Comparison of ENCODE assay signal across 23 mouse cellular contexts in the genomic region with DNA sequence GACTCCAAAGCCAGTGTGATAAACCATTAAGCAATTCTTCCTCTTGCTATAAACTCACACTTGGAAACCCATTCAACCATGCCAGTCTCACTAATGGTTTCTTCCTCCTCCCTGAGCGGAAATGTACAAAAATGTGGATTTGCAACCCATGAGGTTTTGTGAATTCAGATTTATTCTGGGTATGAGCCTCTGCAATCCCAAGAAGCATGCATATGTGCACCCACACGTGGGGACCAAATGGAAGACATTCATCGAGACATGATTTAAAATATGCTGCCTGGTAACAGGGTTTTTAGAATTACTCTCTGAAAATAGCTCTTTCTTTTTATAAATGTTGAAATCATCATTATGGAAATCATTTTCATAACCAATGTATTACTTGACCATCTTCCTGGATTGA.
DNase-seq lines count a peak whose midpoint lies in the region; ATAC-seq and TF ChIP-seq lines count a peak whose summit lies in the region.
"Had no signal": no experiment of that assay in that cellular context is flagged by ENCODE, and none has a peak within 500 bp of the region (broad histone marks: within the 10 kb centered on the region; RNA-seq: fewer than 3 reads in every experiment).

No protein-coding gene starts in this region.

- peak; percentile 8 for DNase-seq in layer of hippocampus, adult 11-12 months (ENCODE audit: low spot score)
- DNase-seq in layer of hippocampus, postnatal 36 days, result no peak
- no peak for DNase-seq in left cerebral cortex, adult 2 months (ENCODE audit: extremely low spot score in 1 of 2, low spot score in 2 of 2)
- DNase-seq in right cerebral cortex, postnatal 36 days (ENCODE audit: low spot score in 2 of 2), result peak; percentile 44 to 73
- DNase-seq in cerebellum, postnatal 14 days, result no peak
- no peak for DNase-seq in midbrain, postnatal 0 days (ENCODE audit: low spot score)
- DNase-seq: adrenal gland, postnatal 25 days; cerebellum, adult 18-20 months; cerebellum, postnatal 36 days; gastrocnemius, adult 2 months; kidney, postnatal 4 days; liver; lung, postnatal 10 days; thymus, postnatal 4 days had no signal

- no peak overlapping the region for H3K9ac ChIP-seq in midbrain, postnatal 0 days (replicated peaks; ENCODE audit: low read length, poor library complexity, severe bottlenecking)
- H3K9ac ChIP-seq: forebrain, embryonic 12.5 days; heart, embryonic 13.5 days; hindbrain, embryonic 15.5 days; kidney, embryonic 15.5 days; midbrain, embryonic 13.5 days had no signal

- intact Hi-C loops in left cerebral cortex, adult 2 months (cut with DNase I), result no loop called here

- no peaks in the 10 kb centered on the region for H3K36me3 ChIP-seq in midbrain, postnatal 0 days (ENCODE audit: insufficient read depth, low read length)
- H3K36me3 ChIP-seq: forebrain, embryonic 12.5 days; heart, embryonic 13.5 days; hindbrain, embryonic 15.5 days; kidney, embryonic 15.5 days; midbrain, embryonic 13.5 days had no signal

- WGBS in midbrain, postnatal 0 days, result 85% methylated on average over 3 of the region's 3 CpGs

- H3K27me3 ChIP-seq in midbrain, postnatal 0 days (ENCODE audit: insufficient read depth, low read length), result no peaks in the 10 kb centered on the region
- H3K27me3 ChIP-seq: CH12.LX; forebrain, embryonic 12.5 days; heart, embryonic 13.5 days; hindbrain, embryonic 15.5 days; kidney, embryonic 15.5 days; midbrain, embryonic 13.5 days had no signal

- no peak for TF ChIP-seq POLR2A in cortical plate, adult 2 months (IDR thresholded peaks at IDR 0.05; ENCODE audit: extremely low read depth, insufficient read depth, low read length)

- H3K4me3 ChIP-seq in cortical plate, adult 2 months (ENCODE audit: insufficient read depth, low read length), result no peak overlapping the region
- no peak overlapping the region for H3K4me3 ChIP-seq in left cerebral cortex, adult 2 months
- no peak overlapping the region for H3K4me3 ChIP-seq in midbrain, postnatal 0 days (ENCODE audit: low read depth, low read length)
- H3K4me3 ChIP-seq: forebrain, embryonic 12.5 days; gastrocnemius, adult 2 months; heart, embryonic 13.5 days; hindbrain, embryonic 15.5 days; kidney, embryonic 15.5 days; midbrain, embryonic 13.5 days; myocyte had no signal

- no peak for TF ChIP-seq CTCF in cortical plate, adult 2 months (IDR thresholded peaks at IDR 0.05; ENCODE audit: extremely low read depth, insufficient read depth, low read length)
- TF ChIP-seq CTCF in left cerebral cortex, adult 2 months (IDR thresholded peaks at IDR 0.05), result no peak
- TF ChIP-seq CTCF in midbrain, postnatal 0 days (IDR thresholded peaks at IDR 0.05), result no peak

- H3K4me2 ChIP-seq in midbrain, postnatal 0 days (ENCODE audit: low read depth, low read length, poor library complexity, severe bottlenecking), result no peak overlapping the region
- H3K4me2 ChIP-seq: forebrain, embryonic 12.5 days; heart, embryonic 13.5 days; hindbrain, embryonic 15.5 days; kidney, embryonic 15.5 days; midbrain, embryonic 13.5 days had no signal

- no peaks in the 10 kb centered on the region for H3K9me3 ChIP-seq in midbrain, postnatal 0 days (ENCODE audit: low read length)
- H3K9me3 ChIP-seq: forebrain, embryonic 12.5 days; heart, embryonic 13.5 days; hindbrain, embryonic 15.5 days; kidney, embryonic 15.5 days; midbrain, embryonic 13.5 days had no signal

- 0 out of 2 replicates have a peak overlapping the region, but pooled peaks have one; percentile 69 for H3K27ac ChIP-seq in cortical plate, adult 2 months (ENCODE audit: insufficient read depth, low read length)
- H3K27ac ChIP-seq in left cerebral cortex, adult 2 months, result peak overlapping the region; percentile 52; the same call in 1 of the 2 replicates
- H3K27ac ChIP-seq in midbrain, postnatal 0 days (ENCODE audit: low read depth, low read length), result no peak overlapping the region
- H3K27ac ChIP-seq: forebrain, embryonic 12.5 days; gastrocnemius, adult 2 months; heart, embryonic 13.5 days; hindbrain, embryonic 15.5 days; kidney, embryonic 15.5 days; midbrain, embryonic 13.5 days had no signal

- H3K4me1 ChIP-seq in cortical plate, adult 2 months (ENCODE audit: control insufficient read depth, insufficient read depth, low read length), result 0 out of 2 replicates have a peak, but pooled peaks cover 1% of the 10 kb centered on the region
- H3K4me1 ChIP-seq in midbrain, postnatal 0 days (ENCODE audit: insufficient read depth, low read length), result no peaks in the 10 kb centered on the region
- H3K4me1 ChIP-seq: forebrain, embryonic 12.5 days; hindbrain, embryonic 15.5 days; kidney, embryonic 15.5 days; midbrain, embryonic 13.5 days had no signal

- no peak for ATAC-seq in midbrain, postnatal 0 days (ENCODE audit: low FRiP score)
- ATAC-seq: intestine, postnatal 0 days; midbrain, embryonic 13.5 days had no signal

Comparison
In these comparisons a context has a peak if more than half of its experiments do, and no peak if none do; other contexts are left out.
1. DNase-seq: peak in layer of hippocampus, adult 11-12 months (single experiment) and right cerebral cortex, postnatal 36 days (2 of 2); none in layer of hippocampus, postnatal 36 days (0 of 2), left cerebral cortex, adult 2 months (0 of 2), cerebellum, postnatal 14 days (0 of 2) and midbrain, postnatal 0 days (single experiment).